Mouse (Mus musculus): ENCODE measurements at regions not wholly inside any gene's neighbourhood (a gene's known extent, or its start where the extent isn't known, plus 50 kb on each side); places are given as distances from the start of the nearest gene placed in this dataset.

DNA sequence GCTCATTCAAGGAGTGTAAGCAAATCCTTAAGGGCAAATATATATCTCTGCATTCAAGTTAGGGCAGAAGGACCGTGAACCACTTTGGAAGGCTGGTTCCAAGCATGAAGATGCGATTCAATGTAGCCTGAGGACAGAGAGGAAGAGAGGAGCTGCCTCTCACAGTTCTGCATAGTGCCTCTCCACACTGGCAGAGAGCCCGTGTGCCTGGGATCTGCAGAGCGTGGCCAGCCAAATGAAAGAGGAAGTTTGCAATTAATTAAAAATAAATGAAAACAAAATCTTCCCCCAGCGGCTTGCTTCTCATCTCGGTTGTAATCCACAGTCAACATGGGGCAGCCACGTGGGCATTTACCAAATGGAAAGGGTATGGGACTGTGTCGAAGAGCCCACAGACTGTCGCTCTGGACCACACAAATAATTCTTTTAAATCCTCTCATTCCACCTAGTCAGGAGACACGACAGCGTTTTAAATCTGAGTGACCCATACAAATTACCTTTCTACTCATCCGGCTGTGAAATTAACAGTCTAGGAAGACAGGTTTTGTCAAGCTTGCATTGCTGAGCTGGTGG lies 129.1 kb upstream of the Col1a2 start:
- no peaks in the 10 kb centered on the region for H3K27me3 ChIP-seq (replicated peaks; ENCODE audit: control insufficient read depth, insufficient read depth, low read length)
- no peaks in the 10 kb centered on the region for H3K9me3 ChIP-seq (ENCODE audit: control insufficient read depth, low read length)
- H3K9ac ChIP-seq (ENCODE audit: low read depth, low read length): no peak overlapping the region
- H3K36me3 ChIP-seq (ENCODE audit: control insufficient read depth, insufficient read depth, low read length): no peaks in the 10 kb centered on the region
- no peaks in the 10 kb centered on the region for H3K4me1 ChIP-seq (ENCODE audit: control insufficient read depth, insufficient read depth, low read depth, low read length)
- no peak overlapping the region for H3K4me3 ChIP-seq (ENCODE audit: low read length)
- ATAC-seq: peak; percentile 74; the same call in 1 of the 2 replicates
- no peak overlapping the region for H3K27ac ChIP-seq (ENCODE audit: low read depth, low read length)
- H3K4me2 ChIP-seq (ENCODE audit: low read length): peak overlapping the region; percentile 19; the same call in 1 of the 2 replicates
- 62% methylated on average over 12 of the region's 12 CpGs for WGBS

- peak; percentile 51; the same call in 1 of the 2 replicates for ATAC-seq
- no peak overlapping the region for H3K4me3 ChIP-seq (ENCODE audit: low read length)
- H3K4me1 ChIP-seq (ENCODE audit: control insufficient read depth, insufficient read depth, low read depth, low read length): peaks cover 6% of the 10 kb centered on the region; the same call in 1 of the 2 replicates
- H3K4me2 ChIP-seq (ENCODE audit: low read length): no peak overlapping the region
- 48% methylated on average over 7 of the region's 7 CpGs for WGBS
- no peaks in the 10 kb centered on the region for H3K9me3 ChIP-seq (ENCODE audit: control insufficient read depth, low read length)
- no peak overlapping the region for H3K9ac ChIP-seq (ENCODE audit: low read depth, low read length)
- H3K27me3 ChIP-seq (replicated peaks; ENCODE audit: control insufficient read depth, insufficient read depth, low read length): no peaks in the 10 kb centered on the region
- H3K36me3 ChIP-seq (ENCODE audit: control insufficient read depth, insufficient read depth, low read length): no peaks in the 10 kb centered on the region
- H3K27ac ChIP-seq (ENCODE audit: low read depth, low read length): no peak overlapping the region
Measured at GRCm38 (mm10) chr6:4396808-4397207, 107.8 kb upstream of the Col1a2 start.

- peak; percentile 81 for ATAC-seq
- H3K9ac ChIP-seq (ENCODE audit: low read depth, low read length): no peak overlapping the region
- 31% methylated on average over 16 of the region's 16 CpGs for WGBS
- no peak overlapping the region for H3K27ac ChIP-seq (ENCODE audit: low read depth, low read length)
- H3K27me3 ChIP-seq (replicated peaks; ENCODE audit: control insufficient read depth, insufficient read depth, low read length): no peaks in the 10 kb centered on the region
- H3K4me3 ChIP-seq (ENCODE audit: low read length): no peak overlapping the region
- no peaks in the 10 kb centered on the region for H3K36me3 ChIP-seq (ENCODE audit: control insufficient read depth, insufficient read depth, low read length)
- H3K9me3 ChIP-seq (ENCODE audit: control insufficient read depth, low read length): no peaks in the 10 kb centered on the region
- peaks cover 6% of the 10 kb centered on the region; the same call in 1 of the 2 replicates for H3K4me1 ChIP-seq (ENCODE audit: control insufficient read depth, insufficient read depth, low read depth, low read length)
- H3K4me2 ChIP-seq (ENCODE audit: low read length): peak overlapping the region; percentile 43
Measured at GRCm38 (mm10) chr6:4397695-4398598, 106.7 kb upstream of the Col1a2 start.

GRCm38 (mm10) chr6:4398599-4398980 lies 106.0 kb upstream of the Col1a2 start:
- no peak overlapping the region for H3K4me3 ChIP-seq (ENCODE audit: low read length)
- H3K9ac ChIP-seq (ENCODE audit: low read depth, low read length): no peak overlapping the region
- H3K27ac ChIP-seq (ENCODE audit: low read depth, low read length): no peak overlapping the region
- peaks cover 6% of the 10 kb centered on the region; the same call in 1 of the 2 replicates for H3K4me1 ChIP-seq (ENCODE audit: control insufficient read depth, insufficient read depth, low read depth, low read length)
- 79% methylated on average over 9 of the region's 9 CpGs for WGBS
- H3K4me2 ChIP-seq (ENCODE audit: low read length): no peak overlapping the region
- no peaks in the 10 kb centered on the region for H3K27me3 ChIP-seq (replicated peaks; ENCODE audit: control insufficient read depth, insufficient read depth, low read length)
- ATAC-seq: no peak
- H3K9me3 ChIP-seq (ENCODE audit: control insufficient read depth, low read length): no peaks in the 10 kb centered on the region
- no peaks in the 10 kb centered on the region for H3K36me3 ChIP-seq (ENCODE audit: control insufficient read depth, insufficient read depth, low read length)

DNA sequence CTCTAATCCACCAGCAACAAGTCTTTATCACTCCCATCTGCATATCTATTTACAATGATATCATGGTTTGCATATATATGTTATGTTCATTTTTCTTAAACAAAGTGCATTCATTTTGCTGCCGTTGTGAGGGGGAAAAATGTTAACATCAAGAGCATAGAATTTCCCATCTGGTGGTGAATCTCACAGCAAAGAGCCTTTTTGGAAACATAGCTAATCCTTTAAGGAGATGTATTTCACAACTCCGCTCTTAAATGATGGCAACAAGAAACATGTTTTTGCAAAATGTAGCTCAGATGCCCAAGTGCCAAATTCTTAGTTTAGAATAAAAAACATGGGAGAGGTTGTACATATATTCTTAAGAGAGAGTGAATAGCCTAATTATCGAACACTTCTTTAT lies 99.3 kb upstream of the Col1a2 start:
- no peak for ATAC-seq
- H3K36me3 ChIP-seq (ENCODE audit: control insufficient read depth, insufficient read depth, low read length): no peaks in the 10 kb centered on the region
- no peak overlapping the region for H3K4me2 ChIP-seq (ENCODE audit: low read length)
- H3K9me3 ChIP-seq (ENCODE audit: control insufficient read depth, low read length): no peaks in the 10 kb centered on the region
- H3K4me1 ChIP-seq (ENCODE audit: control insufficient read depth, insufficient read depth, low read depth, low read length): no peaks in the 10 kb centered on the region
- no peak overlapping the region for H3K27ac ChIP-seq (ENCODE audit: low read depth, low read length)
- H3K27me3 ChIP-seq (replicated peaks; ENCODE audit: control insufficient read depth, insufficient read depth, low read length): no peaks in the 10 kb centered on the region
- H3K4me3 ChIP-seq (ENCODE audit: low read length): no peak overlapping the region
- no peak overlapping the region for H3K9ac ChIP-seq (ENCODE audit: low read depth, low read length)
- 88% methylated on average over 3 of the region's 3 CpGs for WGBS

DNA sequence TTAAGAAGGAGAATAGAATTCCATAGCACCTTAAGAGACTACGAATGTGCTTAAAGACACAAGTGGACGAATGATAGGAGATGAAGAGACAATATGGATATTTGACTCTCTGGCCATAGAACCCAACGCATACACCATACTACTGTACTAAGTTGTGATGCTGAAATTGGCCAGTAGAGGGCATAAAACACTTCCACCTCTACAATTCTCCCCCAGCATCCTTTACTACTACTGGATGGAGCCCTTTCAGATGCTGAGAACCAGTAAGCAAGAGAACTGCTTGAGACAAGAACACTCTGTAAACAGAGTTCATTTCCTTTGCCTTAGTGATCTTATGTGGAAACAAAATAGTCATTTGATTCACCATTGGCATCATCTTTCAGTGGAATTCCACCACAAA lies 96.9 kb upstream of the Col1a2 start:
- no peak overlapping the region for H3K27ac ChIP-seq (ENCODE audit: low read depth, low read length)
- ATAC-seq: no peak
- H3K9me3 ChIP-seq (ENCODE audit: control insufficient read depth, low read length): no peaks in the 10 kb centered on the region
- no peaks in the 10 kb centered on the region for H3K4me1 ChIP-seq (ENCODE audit: control insufficient read depth, insufficient read depth, low read depth, low read length)
- H3K36me3 ChIP-seq (ENCODE audit: control insufficient read depth, insufficient read depth, low read length): no peaks in the 10 kb centered on the region
- H3K4me2 ChIP-seq (ENCODE audit: low read length): no peak overlapping the region
- H3K4me3 ChIP-seq (ENCODE audit: low read length): no peak overlapping the region
- H3K9ac ChIP-seq (ENCODE audit: low read depth, low read length): no peak overlapping the region
- 59% methylated on average over 3 of the region's 3 CpGs for WGBS
- H3K27me3 ChIP-seq (replicated peaks; ENCODE audit: control insufficient read depth, insufficient read depth, low read length): no peaks in the 10 kb centered on the region

- ATAC-seq: no peak
- 61% methylated on average over 3 of the region's 3 CpGs for WGBS
- Histone ChIP-seq H3K27ac (ENCODE audit: low read depth, low read length) (no peak overlapping the region), H3K9me3 (ENCODE audit: control insufficient read depth, low read length) (no peaks in the 10 kb centered on the region), H3K4me3 (ENCODE audit: low read length) (no peak overlapping the region), H3K4me2 (ENCODE audit: low read length) (no peak overlapping the region), H3K4me1 (ENCODE audit: control insufficient read depth, insufficient read depth, low read depth, low read length) (no peaks in the 10 kb centered on the region; the same call in 1 of the 2 replicates), H3K9ac (ENCODE audit: low read depth, low read length) (no peak overlapping the region), H3K36me3 (ENCODE audit: control insufficient read depth, insufficient read depth, low read length) (no peaks in the 10 kb centered on the region), H3K27me3 (replicated peaks; ENCODE audit: control insufficient read depth, insufficient read depth, low read length) (no peaks in the 10 kb centered on the region)
Measured at GRCm38 (mm10) chr6:4413201-4413600, 91.4 kb upstream of the Col1a2 start.

DNA sequence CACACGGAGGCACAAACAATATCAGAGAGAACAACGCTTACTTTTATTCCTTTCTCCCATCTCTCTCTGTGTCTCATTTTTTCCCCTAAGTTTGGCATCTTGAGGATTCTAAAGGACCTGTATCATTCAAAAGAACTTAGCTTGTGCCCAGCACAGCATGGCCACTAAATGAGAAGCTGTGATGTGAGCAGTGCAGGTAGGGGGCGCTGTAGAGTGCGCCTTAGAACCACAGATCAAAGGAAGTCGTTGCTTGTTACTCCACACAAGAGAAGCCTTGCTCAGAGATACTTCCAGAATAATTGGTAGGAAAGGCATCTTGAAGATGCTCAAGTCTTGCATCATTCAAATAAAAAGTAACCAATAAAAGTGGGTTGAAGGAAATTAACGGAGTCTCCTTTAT lies 90.4 kb upstream of the Col1a2 start:
- Histone ChIP-seq H3K9ac (ENCODE audit: low read depth, low read length) (no peak overlapping the region), H3K4me1 (ENCODE audit: control insufficient read depth, insufficient read depth, low read depth, low read length) (no peaks in the 10 kb centered on the region; the same call in 1 of the 2 replicates), H3K27me3 (replicated peaks; ENCODE audit: control insufficient read depth, insufficient read depth, low read length) (no peaks in the 10 kb centered on the region), H3K27ac (ENCODE audit: low read depth, low read length) (no peak overlapping the region), H3K4me2 (ENCODE audit: low read length) (no peak overlapping the region), H3K36me3 (ENCODE audit: control insufficient read depth, insufficient read depth, low read length) (no peaks in the 10 kb centered on the region), H3K4me3 (ENCODE audit: low read length) (no peak overlapping the region), H3K9me3 (ENCODE audit: control insufficient read depth, low read length) (no peaks in the 10 kb centered on the region)
- 40% methylated on average over 6 of the region's 6 CpGs for WGBS
- ATAC-seq: no peak

- ATAC-seq: no peak
- H3K9me3 ChIP-seq (ENCODE audit: control insufficient read depth, low read length): no peaks in the 10 kb centered on the region
- H3K27me3 ChIP-seq (replicated peaks; ENCODE audit: control insufficient read depth, insufficient read depth, low read length): no peaks in the 10 kb centered on the region
- no peak overlapping the region for H3K4me2 ChIP-seq (ENCODE audit: low read length)
- no peaks in the 10 kb centered on the region; the same call in 1 of the 2 replicates for H3K4me1 ChIP-seq (ENCODE audit: control insufficient read depth, insufficient read depth, low read depth, low read length)
- H3K36me3 ChIP-seq (ENCODE audit: control insufficient read depth, insufficient read depth, low read length): no peaks in the 10 kb centered on the region
- no peak overlapping the region for H3K27ac ChIP-seq (ENCODE audit: low read depth, low read length)
- H3K9ac ChIP-seq (ENCODE audit: low read depth, low read length): no peak overlapping the region
- no peak overlapping the region for H3K4me3 ChIP-seq (ENCODE audit: low read length)
- WGBS: 82% methylated on average over 7 of the region's 7 CpGs
Measured at GRCm38 (mm10) chr6:4415206-4415605, 89.4 kb upstream of the Col1a2 start.
